Mouse (Mus musculus): Measurements from ENCODE around the gene Tnfrsf1b.
"Not testable (repeated sequence)": the region's sequence is repeated elsewhere in the genome, so short reads cannot be mapped to it uniquely, and the experiment has no call there.

Tnfrsf1b gene

GRCm38 (mm10) chr4:145178918-145179549, 67.6 kb downstream of the Tnfrsf1b start:
- DNase-seq = no peak

GRCm38 (mm10) chr4:145165542-145165941, 81.1 kb downstream of the Tnfrsf1b start:
- not testable (repeated sequence) for DNase-seq

GRCm38 (mm10) chr4:145164111-145164510, 82.6 kb downstream of the Tnfrsf1b start:
- DNase-seq = no peak
